Mouse (Mus musculus) cerebellum, adult 2 months (tissue): Measurements from ENCODE around the gene Defb30. TPM values are rescaled to one million over a fixed set of nuclear protein-coding genes. Genes with fewer than 3 reads are reported as not detected.

ENCODE experiments used
- DNase-seq, 2 experiments: peaks; one replicate each; pipeline ENCODE4 v3.0.0; 2021
- H3K27ac ChIP-seq: fragments of 200-500 bp; 2 replicates; pipeline ENCODE4 v1.5.1; 2012; ENCODE audit warnings: low read length, control low read depth, inconsistent platforms; ENCODE audit not compliant: insufficient read depth
- H3K27me3 ChIP-seq: fragments of 200-500 bp; 2 replicates; pipeline ENCODE4 v1.6.1; 2012; ENCODE audit warnings: inconsistent platforms, mild to moderate bottlenecking, low read length, moderate library complexity; ENCODE audit not compliant: control insufficient read depth, insufficient read depth
- H3K4me1 ChIP-seq: fragments of 200-500 bp; 2 replicates; pipeline ENCODE4 v1.6.1; 2011; ENCODE audit warnings: low read length; ENCODE audit not compliant: control insufficient read depth, insufficient read depth
- H3K4me3 ChIP-seq: fragments of 200-500 bp; replicated peaks from 2 replicates; pipeline ENCODE3; 2011; ENCODE audit warnings: mild to moderate bottlenecking, low read depth, low read length, control low read depth; ENCODE audit not compliant: insufficient read depth
- CTCF ChIP-seq: fragments of 200-500 bp; IDR thresholded peaks from 2 replicates; pipeline ENCODE4 v1.5.1; 2011; ENCODE audit warnings: low read depth, mild to moderate bottlenecking, control low read depth, low read length, moderate library complexity, borderline replicate concordance; ENCODE audit not compliant: insufficient read depth
- POLR2A ChIP-seq: fragments of 200-500 bp; IDR thresholded peaks from 2 replicates; pipeline ENCODE4 v1.6.1; 2011; ENCODE audit warnings: low read length, control low read depth, borderline replicate concordance; ENCODE audit not compliant: insufficient read depth
- WGBS: fragments of 180-500 bp; shearing (Covaris S2); methylation state at CpG from one replicate; pipeline ENCODE4 v1.1.7; 2018; 5-methylcytosine and 5-hydroxymethylcytosine counted together
- polyA plus RNA-seq: library from polyadenylated mRNA; depleted of rRNA; stranded (reverse); fragments of >200 nt; gene quantifications from 2 replicates; pipeline ENCODE4 v1.2.3, GENCODE M21; 2012; rRNA removed

Gene Defb30
- polyA plus RNA-seq: not detected in 2 replicates

DNA sequence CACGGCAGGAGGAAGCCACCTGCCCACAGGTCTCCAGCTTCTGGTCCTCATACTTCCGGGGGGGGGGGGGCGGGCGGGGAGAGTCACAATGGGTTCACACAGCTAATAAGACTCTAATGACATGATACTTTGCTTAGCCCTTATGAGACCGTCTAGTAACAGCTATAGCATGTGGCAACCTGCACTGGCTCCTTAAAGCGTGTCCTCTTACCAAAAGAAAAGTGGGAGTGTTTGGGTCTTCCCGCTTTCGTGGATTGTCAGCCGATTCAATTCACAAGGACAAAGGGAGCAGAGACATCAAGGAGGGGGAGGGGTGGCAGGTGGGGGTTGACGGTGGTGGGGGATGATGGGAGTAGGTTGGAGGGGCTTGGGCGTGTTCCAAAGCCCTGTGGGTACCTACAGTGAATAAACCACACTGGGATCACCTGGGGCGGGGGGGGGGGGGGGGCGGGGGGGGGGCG, at the start of gene Defb30:
Gene Defb30, minus strand, starts transcription at position 51 of the 461 bp plus-strand sequence.
- Histone ChIP-seq H3K4me3 (no peak within 1 kb of the TSS), H3K27ac (no peak within 1 kb of the TSS), H3K27me3 (no peaks in the 10 kb centered on the region), H3K4me1 (peaks cover 3% of the 10 kb centered on the region; the same call in 1 of the 2 replicates)
- WGBS: 59% methylated on average over 11 of the region's 14 CpGs
- no peak for DNase-seq
- no peak for TF ChIP-seq CTCF
- TF ChIP-seq POLR2A: no peak

DNA sequence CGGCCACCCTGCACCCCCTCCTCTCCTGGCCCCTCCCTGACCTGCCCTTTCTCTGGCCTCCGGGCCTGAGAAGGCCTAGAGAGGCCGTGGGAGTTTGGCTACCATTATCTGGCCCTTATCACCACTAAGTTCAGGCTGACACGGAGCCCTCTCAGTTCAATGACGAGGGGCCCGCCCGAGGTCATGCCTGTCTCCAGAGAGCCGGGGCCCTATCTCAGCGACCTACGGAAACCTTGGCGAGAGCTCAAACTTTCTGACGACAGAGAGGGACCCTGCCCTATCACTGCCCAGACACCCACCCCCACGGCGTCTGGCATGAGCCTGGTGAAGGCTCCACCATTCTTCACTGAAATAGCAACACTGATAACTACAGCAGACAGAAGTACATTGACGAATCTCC, 17.9 kb upstream of the Defb30 start:
- no peak for DNase-seq
- WGBS: 79% methylated on average over 15 of the region's 15 CpGs

DNA sequence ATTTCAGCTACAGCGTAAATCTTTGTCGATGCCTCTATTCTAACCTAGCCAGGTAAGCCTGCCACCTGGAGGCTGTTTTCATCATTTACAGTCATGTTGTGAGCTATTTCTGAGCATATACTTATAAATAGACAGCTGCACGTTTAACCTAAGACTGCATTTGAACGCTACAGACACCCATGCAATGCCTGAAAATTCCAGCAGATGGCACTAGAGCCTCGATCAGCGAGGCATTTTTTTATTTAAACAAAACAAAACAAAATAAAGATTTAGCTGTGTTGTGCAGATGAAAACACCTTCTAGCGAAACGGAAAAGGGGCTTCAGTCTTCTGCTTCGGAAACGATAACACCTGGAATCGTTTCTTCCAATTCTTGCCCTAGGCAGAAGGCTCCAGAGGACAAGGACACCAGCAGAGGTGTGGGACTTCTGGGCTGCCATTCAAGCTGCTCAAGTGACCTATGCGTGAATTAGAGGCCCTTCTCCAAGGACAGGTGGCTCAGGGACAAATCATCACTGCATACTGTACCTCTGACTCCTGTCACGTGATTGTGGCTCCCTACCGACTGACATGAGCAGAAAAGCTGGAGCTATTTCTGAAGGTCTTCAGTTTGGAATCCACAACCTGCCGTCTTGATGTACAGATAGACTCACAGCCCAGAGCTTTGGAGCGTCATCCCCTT, 17.0 kb upstream of the Defb30 start:
- Histone ChIP-seq H3K4me1 (peaks cover 4% of the 10 kb centered on the region; the same call in 1 of the 2 replicates), H3K27ac (no peak overlapping the region), H3K27me3 (no peaks in the 10 kb centered on the region), H3K4me3 (peak overlapping the region; percentile 21)
- TF ChIP-seq POLR2A (no peak), CTCF (peak; percentile 68)
- WGBS: 21% methylated on average over 16 of the region's 16 CpGs
- peak; percentile 41 to 70 for DNase-seq

More for the DNA sequence above, 17.9 kb upstream of the Defb30 start:
- TF ChIP-seq POLR2A: no peak
- no peak for TF ChIP-seq CTCF
- Histone ChIP-seq H3K27ac (no peak overlapping the region), H3K4me3 (no peak overlapping the region), H3K27me3 (no peaks in the 10 kb centered on the region), H3K4me1 (peaks cover 4% of the 10 kb centered on the region; the same call in 1 of the 2 replicates)

- no peak overlapping the region for H3K4me3 ChIP-seq
- no peak for DNase-seq
- peaks cover 4% of the 10 kb centered on the region; the same call in 1 of the 2 replicates for H3K4me1 ChIP-seq
- TF ChIP-seq POLR2A: no peak
- no peak for TF ChIP-seq CTCF
- 78% methylated on average over 5 of the region's 5 CpGs for whole genome bisulfite sequencing
- no peak overlapping the region for H3K27ac ChIP-seq
- H3K27me3 ChIP-seq: no peaks in the 10 kb centered on the region
These were observed 15.6 kb upstream of the Defb30 start for GRCm38 (mm10) chr14:63065391-63065790.

DNA sequence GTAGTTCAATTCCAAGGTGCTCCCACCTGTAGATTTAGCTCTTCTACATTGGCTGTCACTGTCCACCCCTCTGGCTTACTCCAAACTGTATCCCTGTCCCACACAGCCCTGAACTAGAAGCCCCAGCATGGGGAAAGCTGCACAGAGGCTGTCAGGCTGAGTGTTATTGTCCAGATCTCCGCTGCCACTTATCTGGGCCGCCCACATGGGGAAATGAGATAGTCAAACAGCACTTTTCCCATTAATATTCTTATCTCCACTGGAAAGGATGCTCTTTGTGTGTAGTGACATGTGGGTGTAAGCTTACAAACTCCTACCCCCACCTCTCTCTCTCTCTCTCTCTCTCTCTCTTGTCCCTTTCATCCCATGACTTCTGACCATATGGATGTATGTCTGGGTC, 12.4 kb upstream of the Defb30 start:
- H3K27ac ChIP-seq: no peak overlapping the region
- WGBS: 100% methylated on average over 2 of the region's 2 CpGs
- no peaks in the 10 kb centered on the region for H3K27me3 ChIP-seq
- H3K4me3 ChIP-seq: no peak overlapping the region
- no peak for DNase-seq
- TF ChIP-seq CTCF: no peak
- no peak for TF ChIP-seq POLR2A
- peaks cover 6% of the 10 kb centered on the region; the same call in 1 of the 2 replicates for H3K4me1 ChIP-seq

DNA sequence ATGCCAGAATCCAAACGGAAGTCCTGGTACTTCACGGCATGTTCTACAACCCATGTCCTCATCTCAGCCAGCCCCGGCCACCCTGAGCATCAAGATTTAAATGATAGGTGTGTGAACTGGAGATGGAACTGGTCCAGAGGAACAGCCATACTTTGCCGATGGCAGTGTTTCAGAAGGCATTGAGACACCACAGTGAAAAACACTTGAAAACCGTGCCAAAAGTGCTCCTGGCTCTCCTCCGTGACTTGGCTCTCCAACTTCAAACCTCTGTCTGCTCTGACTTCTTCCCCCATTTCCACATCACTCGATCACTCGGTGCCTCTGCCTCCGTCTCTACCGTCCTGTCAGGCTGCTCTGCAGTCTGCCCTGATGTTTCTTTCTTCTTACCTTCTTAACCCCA, 10.6 kb upstream of the Defb30 start:
- Histone ChIP-seq H3K4me3 (no peak overlapping the region), H3K4me1 (0 out of 2 replicates have a peak, but pooled peaks cover 2% of the 10 kb centered on the region), H3K27ac (no peak overlapping the region), H3K27me3 (no peaks in the 10 kb centered on the region)
- DNase-seq: no peak
- WGBS: 19% methylated on average over 10 of the region's 10 CpGs
- no peak for TF ChIP-seq CTCF
- no peak for TF ChIP-seq POLR2A

- H3K27ac ChIP-seq: peak overlapping the region; percentile 23; the same call in 1 of the 2 replicates
- H3K27me3 ChIP-seq: no peaks in the 10 kb centered on the region
- H3K4me1 ChIP-seq: peaks cover 3% of the 10 kb centered on the region; the same call in 1 of the 2 replicates
- TF ChIP-seq CTCF (peak; percentile 33; the same call in 1 of the 2 replicates), POLR2A (peak; percentile 17; the same call in 1 of the 2 replicates)
- H3K4me3 ChIP-seq: peak overlapping the region; percentile 4
- WGBS: 2% methylated on average over 6 of the region's 6 CpGs
- DNase-seq: peak; percentile 86 to 95
These were observed 5.0 kb upstream of the Defb30 start for GRCm38 (mm10) chr14:63054729-63055128.

DNA sequence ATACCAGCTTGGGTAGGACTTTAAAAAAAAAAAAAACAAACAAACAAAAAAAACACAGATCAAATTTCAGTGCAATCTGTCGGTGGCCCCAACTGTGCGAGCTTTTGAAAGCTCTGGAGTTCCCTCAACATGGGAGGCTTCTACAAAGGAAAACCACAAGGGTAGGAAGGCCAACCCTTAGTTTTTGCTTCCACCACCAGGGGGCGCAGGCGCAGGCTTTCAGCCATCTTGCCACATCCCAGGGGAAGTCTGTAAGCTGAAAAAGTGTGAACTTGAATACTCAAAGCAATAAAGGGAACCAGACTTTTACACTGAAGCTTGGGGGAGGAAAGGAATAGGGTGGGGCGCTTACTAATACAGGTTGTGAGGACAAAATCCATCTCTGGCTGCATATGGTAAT, 1.0 kb upstream of the Defb30 start:
- Histone ChIP-seq H3K4me1 (peaks cover 3% of the 10 kb centered on the region; the same call in 1 of the 2 replicates), H3K27me3 (no peaks in the 10 kb centered on the region), H3K4me3 (no peak overlapping the region), H3K27ac (no peak overlapping the region)
- WGBS: 39% methylated on average over 5 of the region's 5 CpGs
- peak; percentile 35 to 51 for DNase-seq
- TF ChIP-seq CTCF: peak; percentile 49; the same call in 1 of the 2 replicates
- no peak for TF ChIP-seq POLR2A
